Mouse (Mus musculus) activated CD4-positive, CD25-positive, alpha-beta regulatory T cell (primary cell): ENCODE results near the gene Btbd35f1. TPM values are rescaled to one million over a fixed set of nuclear protein-coding genes. Genes with fewer than 3 reads are reported as not detected.

Source experiments
- polyA plus RNA-seq, 2 experiments: library from polyadenylated mRNA; unstranded; fragments of 100-300 nt; shearing (Covaris generic); gene quantifications; one replicate each; pipeline ENCODE4 v1.2.1; 2017

Gene Btbd35f1
- polyA plus RNA-seq, result not detected

GRCm38 (mm10) chrX:32559755-32560154 lies at the start of gene Btbd35f1:
Btbd35f1 (plus strand) TSS chrX:32560055.

Other genes starting within 250 kb of the Btbd35f1 start
- not detected for gene Gm5926, start 90.7 kb downstream of the Btbd35f1 start, polyA plus RNA-seq
- gene Btbd35f21, start 166.1 kb downstream of the Btbd35f1 start, polyA plus RNA-seq, result not detected